Mouse (Mus musculus) A20 (cell line): ENCODE results near the gene Bace1.

ENCODE experiments used
- DNase-seq: peaks from one replicate; pipeline ENCODE4 v3.0.0-alpha.2; 2011; ENCODE audit warnings: low read depth, low spot score

The Bace1 gene

GRCm38 (mm10) chr9:45893681-45894080 lies 55.3 kb downstream of the Bace1 start:
- DNase-seq: no peak

- no peak for DNase-seq
These were observed 66.8 kb downstream of the Bace1 start for GRCm38 (mm10) chr9:45905196-45905595.

- DNase-seq: peak; percentile 56
These were observed 67.4 kb downstream of the Bace1 start for GRCm38 (mm10) chr9:45905811-45906237.

- DNase-seq: peak; percentile 90
These were observed 68.1 kb downstream of the Bace1 start, which contains the start of the genes Pcsk7 and Rnf214 for GRCm38 (mm10) chr9:45906355-45907077. Gene Pcsk7, plus strand, starts transcription at chr9:45906497. Gene Rnf214, minus strand, starts transcription at chr9:45906911.

- DNase-seq: no peak
These were observed 68.7 kb downstream of the Bace1 start for GRCm38 (mm10) chr9:45907078-45907428.

GRCm38 (mm10) chr9:45910995-45911394 lies 72.6 kb downstream of the Bace1 start:
- DNase-seq: no peak

GRCm38 (mm10) chr9:45911673-45912072 lies 73.3 kb downstream of the Bace1 start:
- DNase-seq: peak; percentile 44
